Mouse (Mus musculus): ENCODE data around the gene Son. TPM values are rescaled to one million over a fixed set of nuclear protein-coding genes. Genes with fewer than 3 reads are reported as not detected.

Son gene
- polyA plus RNA-seq, 1 experiment from 2014 or later: 138 TPM

GRCm38 (mm10) chr16:91629749-91630148 lies 17.6 kb upstream of the Son start:
- H3K36me3 ChIP-seq (ENCODE audit: control insufficient read depth, insufficient read depth, low read length): peaks cover 93% of the 10 kb centered on the region

GRCm38 (mm10) chr16:91630584-91630983 lies 16.7 kb upstream of the Son start:
- Histone ChIP-seq H3K4me3 (ENCODE audit: low read depth, low read length) (no peak overlapping the region), H3K27me3 (replicated peaks; ENCODE audit: control insufficient read depth, insufficient read depth, low read length) (no peaks in the 10 kb centered on the region), H3K9ac (ENCODE audit: low read length) (no peak overlapping the region), H3K36me3 (ENCODE audit: control insufficient read depth, insufficient read depth, low read length) (peaks cover 92% of the 10 kb centered on the region), H3K27ac (ENCODE audit: low read depth) (no peak overlapping the region), H3K4me2 (ENCODE audit: low read length) (no peak overlapping the region), H3K9me3 (ENCODE audit: control insufficient read depth, low read length) (no peaks in the 10 kb centered on the region), H3K4me1 (replicated peaks; ENCODE audit: control insufficient read depth, insufficient read depth, low read length) (no peaks in the 10 kb centered on the region)
- ATAC-seq (replicated peaks; ENCODE audit: low FRiP score, low TSS enrichment, low read depth) (no peak), DNase-seq (ENCODE audit: low spot score) (no peak)
- WGBS: 75% methylated on average over 1 of the region's 1 CpGs

More at GRCm38 (mm10) chr16:91629749-91630148, 17.6 kb upstream of the Son start:
- Histone ChIP-seq H3K27ac (ENCODE audit: low read depth) (no peak overlapping the region), H3K4me3 (ENCODE audit: low read depth, low read length) (no peak overlapping the region), H3K4me1 (replicated peaks; ENCODE audit: control insufficient read depth, insufficient read depth, low read length) (no peaks in the 10 kb centered on the region), H3K27me3 (replicated peaks; ENCODE audit: control insufficient read depth, insufficient read depth, low read length) (no peaks in the 10 kb centered on the region), H3K9ac (ENCODE audit: low read length) (no peak overlapping the region), H3K4me2 (ENCODE audit: low read length) (no peak overlapping the region), H3K9me3 (ENCODE audit: control insufficient read depth, low read length) (no peaks in the 10 kb centered on the region)
- no peak for DNase-seq (ENCODE audit: low spot score)
- no peak for ATAC-seq (replicated peaks; ENCODE audit: low FRiP score, low TSS enrichment, low read depth)
- 87% methylated on average over 4 of the region's 4 CpGs for WGBS

- peaks cover 92% of the 10 kb centered on the region for H3K36me3 ChIP-seq (ENCODE audit: control insufficient read depth, insufficient read depth, low read length)
- no peak for ATAC-seq (replicated peaks; ENCODE audit: low FRiP score, low TSS enrichment, low read depth)
These were observed 14.9 kb upstream of the Son start for GRCm38 (mm10) chr16:91632439-91632838.

GRCm38 (mm10) chr16:91632940-91633339 lies 14.4 kb upstream of the Son start:
- H3K9ac ChIP-seq (ENCODE audit: low read length): no peak overlapping the region
- no peak for ATAC-seq (replicated peaks; ENCODE audit: low FRiP score, low TSS enrichment, low read depth)
- H3K36me3 ChIP-seq (ENCODE audit: control insufficient read depth, insufficient read depth, low read length): peaks cover 92% of the 10 kb centered on the region

More at GRCm38 (mm10) chr16:91632439-91632838, 14.9 kb upstream of the Son start:
- H3K4me3 ChIP-seq (ENCODE audit: low read depth, low read length): no peak overlapping the region
- H3K4me1 ChIP-seq (replicated peaks; ENCODE audit: control insufficient read depth, insufficient read depth, low read length): no peaks in the 10 kb centered on the region
- no peaks in the 10 kb centered on the region for H3K27me3 ChIP-seq (replicated peaks; ENCODE audit: control insufficient read depth, insufficient read depth, low read length)
- H3K4me2 ChIP-seq (ENCODE audit: low read length): no peak overlapping the region
- no peak overlapping the region for H3K9ac ChIP-seq (ENCODE audit: low read length)
- WGBS: 90% methylated on average over 5 of the region's 5 CpGs
- no peak overlapping the region for H3K27ac ChIP-seq (ENCODE audit: low read depth)
- H3K9me3 ChIP-seq (ENCODE audit: control insufficient read depth, low read length): no peaks in the 10 kb centered on the region
- DNase-seq (ENCODE audit: low spot score): no peak

GRCm38 (mm10) chr16:91633641-91634040 lies 13.7 kb upstream of the Son start:
- no peak for DNase-seq (ENCODE audit: low spot score)
- 90% methylated on average over 12 of the region's 12 CpGs for WGBS
- Histone ChIP-seq H3K4me1 (replicated peaks; ENCODE audit: control insufficient read depth, insufficient read depth, low read length) (no peaks in the 10 kb centered on the region), H3K27me3 (replicated peaks; ENCODE audit: control insufficient read depth, insufficient read depth, low read length) (no peaks in the 10 kb centered on the region), H3K36me3 (ENCODE audit: control insufficient read depth, insufficient read depth, low read length) (peaks cover 92% of the 10 kb centered on the region), H3K27ac (ENCODE audit: low read depth) (no peak overlapping the region), H3K4me3 (ENCODE audit: low read depth, low read length) (no peak overlapping the region), H3K9me3 (ENCODE audit: control insufficient read depth, low read length) (no peaks in the 10 kb centered on the region), H3K4me2 (ENCODE audit: low read length) (no peak overlapping the region), H3K9ac (ENCODE audit: low read length) (no peak overlapping the region)
- ATAC-seq (replicated peaks; ENCODE audit: low FRiP score, low TSS enrichment, low read depth): no peak

More at GRCm38 (mm10) chr16:91632940-91633339, 14.4 kb upstream of the Son start:
- Histone ChIP-seq H3K4me1 (replicated peaks; ENCODE audit: control insufficient read depth, insufficient read depth, low read length) (no peaks in the 10 kb centered on the region), H3K9me3 (ENCODE audit: control insufficient read depth, low read length) (no peaks in the 10 kb centered on the region), H3K4me2 (ENCODE audit: low read length) (no peak overlapping the region), H3K27me3 (replicated peaks; ENCODE audit: control insufficient read depth, insufficient read depth, low read length) (no peaks in the 10 kb centered on the region), H3K27ac (ENCODE audit: low read depth) (no peak overlapping the region), H3K4me3 (ENCODE audit: low read depth, low read length) (no peak overlapping the region)
- no peak for DNase-seq (ENCODE audit: low spot score)
- WGBS: 95% methylated on average over 7 of the region's 7 CpGs

- peaks cover 82% of the 10 kb centered on the region for H3K36me3 ChIP-seq (ENCODE audit: control insufficient read depth, insufficient read depth, low read length)
- ATAC-seq (replicated peaks; ENCODE audit: low FRiP score, low TSS enrichment, low read depth): no peak
These were observed 8.1 kb upstream of the Son start for GRCm38 (mm10) chr16:91639161-91639560.

GRCm38 (mm10) chr16:91639636-91640035 lies 7.7 kb upstream of the Son start:
- Histone ChIP-seq H3K36me3 (ENCODE audit: control insufficient read depth, insufficient read depth, low read length) (peaks cover 82% of the 10 kb centered on the region), H3K4me3 (ENCODE audit: low read depth, low read length) (no peak overlapping the region), H3K4me1 (replicated peaks; ENCODE audit: control insufficient read depth, insufficient read depth, low read length) (no peaks in the 10 kb centered on the region), H3K4me2 (ENCODE audit: low read length) (no peak overlapping the region), H3K9me3 (ENCODE audit: control insufficient read depth, low read length) (no peaks in the 10 kb centered on the region), H3K9ac (ENCODE audit: low read length) (no peak overlapping the region), H3K27me3 (replicated peaks; ENCODE audit: control insufficient read depth, insufficient read depth, low read length) (no peaks in the 10 kb centered on the region), H3K27ac (ENCODE audit: low read depth) (no peak overlapping the region)
- ATAC-seq (replicated peaks; ENCODE audit: low FRiP score, low TSS enrichment, low read depth) (no peak), DNase-seq (ENCODE audit: low spot score) (no peak)
- 95% methylated on average over 2 of the region's 2 CpGs for WGBS

More at GRCm38 (mm10) chr16:91639161-91639560, 8.1 kb upstream of the Son start:
- H3K4me1 ChIP-seq (replicated peaks; ENCODE audit: control insufficient read depth, insufficient read depth, low read length): no peaks in the 10 kb centered on the region
- H3K27me3 ChIP-seq (replicated peaks; ENCODE audit: control insufficient read depth, insufficient read depth, low read length): no peaks in the 10 kb centered on the region
- H3K9me3 ChIP-seq (ENCODE audit: control insufficient read depth, low read length): no peaks in the 10 kb centered on the region
- 92% methylated on average over 5 of the region's 5 CpGs for WGBS
- no peak overlapping the region for H3K4me2 ChIP-seq (ENCODE audit: low read length)
- DNase-seq (ENCODE audit: low spot score): no peak
- no peak overlapping the region for H3K27ac ChIP-seq (ENCODE audit: low read depth)
- H3K9ac ChIP-seq (ENCODE audit: low read length): no peak overlapping the region
- H3K4me3 ChIP-seq (ENCODE audit: low read depth, low read length): no peak overlapping the region

GRCm38 (mm10) chr16:91640171-91640570 lies 7.1 kb upstream of the Son start:
- Histone ChIP-seq H3K4me1 (replicated peaks; ENCODE audit: control insufficient read depth, insufficient read depth, low read length) (no peaks in the 10 kb centered on the region), H3K36me3 (ENCODE audit: control insufficient read depth, insufficient read depth, low read length) (peaks cover 79% of the 10 kb centered on the region), H3K27ac (ENCODE audit: low read depth) (no peak overlapping the region), H3K27me3 (replicated peaks; ENCODE audit: control insufficient read depth, insufficient read depth, low read length) (no peaks in the 10 kb centered on the region), H3K4me3 (ENCODE audit: low read depth, low read length) (no peak overlapping the region), H3K9ac (ENCODE audit: low read length) (no peak overlapping the region), H3K4me2 (ENCODE audit: low read length) (no peak overlapping the region), H3K9me3 (ENCODE audit: control insufficient read depth, low read length) (no peaks in the 10 kb centered on the region)
- ATAC-seq (replicated peaks; ENCODE audit: low FRiP score, low TSS enrichment, low read depth) (no peak), DNase-seq (ENCODE audit: low spot score) (no peak)
- 94% methylated on average over 8 of the region's 8 CpGs for whole genome bisulfite sequencing

GRCm38 (mm10) chr16:91644901-91645300 lies 2.4 kb upstream of the Son start:
- ATAC-seq (replicated peaks; ENCODE audit: low FRiP score, low TSS enrichment, low read depth): no peak
- no peak overlapping the region for H3K27ac ChIP-seq (ENCODE audit: low read depth)
- no peak overlapping the region for H3K4me2 ChIP-seq (ENCODE audit: low read length)
- no peak for DNase-seq (ENCODE audit: low spot score)
- peaks cover 3% of the 10 kb centered on the region; the same call in 1 of the 2 replicates for H3K4me1 ChIP-seq (replicated peaks; ENCODE audit: control insufficient read depth, insufficient read depth, low read length)
- H3K9ac ChIP-seq (ENCODE audit: low read length): no peak overlapping the region
- WGBS: 88% methylated on average over 2 of the region's 2 CpGs
- no peaks in the 10 kb centered on the region for H3K27me3 ChIP-seq (replicated peaks; ENCODE audit: control insufficient read depth, insufficient read depth, low read length)
- peaks cover 31% of the 10 kb centered on the region for H3K36me3 ChIP-seq (ENCODE audit: control insufficient read depth, insufficient read depth, low read length)
- H3K9me3 ChIP-seq (ENCODE audit: control insufficient read depth, low read length): no peaks in the 10 kb centered on the region
- no peak overlapping the region for H3K4me3 ChIP-seq (ENCODE audit: low read depth, low read length)

Data from intestine, embryonic 14.5 days (tissue).